Mouse (Mus musculus): ENCODE results near the gene Zfp580. TPM values are rescaled to one million over a fixed set of nuclear protein-coding genes. Genes with fewer than 3 reads are reported as not detected.
A peak's percentile ranks its signal among the peaks of the same experiment; 100 is the strongest.

Gene Zfp580
- total RNA-seq, 2 experiments from 2014 or later = 3.0 to 4.1 TPM

DNA sequence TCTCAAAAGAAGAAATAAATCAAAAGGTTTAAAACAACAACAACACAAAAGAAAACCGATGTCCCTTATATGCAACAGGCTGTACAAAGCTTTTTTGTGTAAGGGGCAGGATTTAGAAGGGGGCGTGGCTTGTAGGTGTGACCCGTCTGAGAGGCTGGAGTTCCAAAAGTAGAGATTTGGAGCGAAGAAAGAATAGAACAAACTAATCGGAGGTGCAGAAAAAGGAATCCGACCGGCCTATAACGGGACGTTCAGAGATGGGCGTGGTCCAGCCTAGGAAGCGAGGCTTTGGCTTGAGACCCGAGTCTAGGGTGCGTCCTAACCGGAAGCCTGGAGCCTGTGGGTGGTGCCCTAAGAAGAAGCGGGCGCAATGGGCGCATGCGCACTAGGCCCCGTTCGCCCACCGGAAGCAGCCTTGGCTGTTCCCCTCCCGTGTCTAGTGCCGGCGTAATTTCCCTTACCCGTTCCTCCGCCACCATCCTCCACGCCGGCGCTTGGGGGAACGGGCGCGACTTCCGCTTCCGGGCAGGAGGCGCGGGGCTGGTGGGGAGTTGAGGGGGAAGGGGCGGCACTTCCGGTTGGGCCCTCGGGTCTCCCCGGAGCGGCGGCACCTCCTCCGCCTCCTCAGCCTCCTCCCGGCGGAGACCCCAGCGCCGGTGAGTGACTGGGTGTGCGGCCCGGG lies 31.2 kb upstream of the Zfp580 start, which contains the start of the genes Zfp865 and Ccdc106:
Zfp865 (plus strand) TSS at position 377 of the 682 bp plus-strand sequence.
Ccdc106 (plus strand) TSS at position 554 of the 682 bp plus-strand sequence.
- Histone ChIP-seq H3K4me3 (peak within 1 kb of the TSS; percentile 97), H3K27ac (peak within 1 kb of the TSS; percentile 98)
- TF ChIP-seq CTCF (IDR thresholded peaks at IDR 0.05) = no peak
- intact Hi-C loops (cut with DNase I) = no loop called here
- peak; percentile 100 for DNase-seq

DNA sequence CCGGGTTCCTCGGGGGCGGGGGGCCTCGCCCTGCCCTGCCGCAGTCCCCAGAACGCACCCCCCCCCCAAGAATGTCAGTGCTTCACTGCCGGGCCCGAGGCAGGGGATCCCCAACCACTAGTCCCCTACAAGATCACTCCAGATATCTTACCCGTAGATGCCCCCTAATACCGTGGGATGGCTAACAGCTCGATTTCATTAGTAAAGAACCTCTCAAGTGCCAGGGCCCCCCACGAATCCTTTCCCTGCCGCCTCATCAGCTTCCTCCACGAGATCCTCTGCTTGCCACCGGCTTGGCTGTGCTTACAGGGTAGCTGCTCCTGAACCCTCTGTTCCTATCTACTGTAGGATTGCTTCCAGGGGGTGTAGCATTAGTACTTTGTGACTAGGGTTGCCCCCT lies 30.7 kb upstream of the Zfp580 start:
- Histone ChIP-seq H3K4me3 (peak overlapping the region; percentile 97), H3K27ac (peak overlapping the region; percentile 98)
- no peak for DNase-seq
- TF ChIP-seq CTCF (IDR thresholded peaks at IDR 0.05) = no peak
- intact Hi-C loops (cut with DNase I) = no loop called here

DNA sequence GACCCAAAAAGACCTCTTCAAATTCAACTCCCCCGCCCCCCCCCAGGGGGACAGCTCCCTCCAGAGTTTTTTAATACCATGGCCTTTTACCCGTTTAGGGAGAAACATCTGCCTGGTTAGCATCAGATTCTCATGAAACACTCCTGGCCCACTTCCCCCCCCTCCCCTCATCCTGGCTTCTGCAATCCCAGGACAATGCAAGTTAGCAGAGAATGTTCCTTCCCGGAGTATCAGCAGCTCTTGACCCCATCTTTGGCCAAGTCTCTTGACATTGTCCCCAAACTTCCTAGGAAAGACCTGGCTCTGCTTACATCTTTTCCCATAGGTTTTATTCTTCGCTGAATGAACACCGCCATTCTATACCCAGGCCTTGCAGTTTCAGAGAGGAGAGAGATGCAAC lies 30.1 kb upstream of the Zfp580 start:
- H3K4me3 ChIP-seq = peak overlapping the region; percentile 97
- H3K27ac ChIP-seq = peak overlapping the region; percentile 98
- TF ChIP-seq CTCF (IDR thresholded peaks at IDR 0.05) = no peak
- DNase-seq = no peak
- intact Hi-C loops (cut with DNase I) = no loop called here

DNA sequence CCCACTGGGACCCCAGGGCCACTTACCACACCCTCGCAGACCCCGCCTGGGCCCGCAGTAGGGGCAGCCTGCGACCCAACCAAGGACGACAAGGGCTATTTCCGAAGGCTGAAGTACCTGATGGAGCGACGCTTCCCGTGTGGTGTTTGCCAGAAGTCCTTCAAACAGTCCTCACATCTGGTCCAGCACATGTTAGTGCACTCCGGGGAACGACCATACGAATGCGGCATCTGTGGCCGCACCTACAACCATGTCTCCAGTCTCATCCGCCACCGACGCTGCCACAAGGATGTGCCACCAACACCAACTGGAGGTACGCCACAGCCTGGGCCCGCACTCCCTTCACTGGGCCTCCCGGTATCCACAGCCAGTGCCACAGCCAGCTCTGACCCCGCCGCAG lies 21.8 kb upstream of the Zfp580 start:
- intact Hi-C loops (cut with DNase I) = no loop called here
- no peak overlapping the region for H3K4me3 ChIP-seq
- no peak for DNase-seq
- H3K27ac ChIP-seq = no peak overlapping the region
- TF ChIP-seq CTCF (IDR thresholded peaks at IDR 0.05) = no peak

DNA sequence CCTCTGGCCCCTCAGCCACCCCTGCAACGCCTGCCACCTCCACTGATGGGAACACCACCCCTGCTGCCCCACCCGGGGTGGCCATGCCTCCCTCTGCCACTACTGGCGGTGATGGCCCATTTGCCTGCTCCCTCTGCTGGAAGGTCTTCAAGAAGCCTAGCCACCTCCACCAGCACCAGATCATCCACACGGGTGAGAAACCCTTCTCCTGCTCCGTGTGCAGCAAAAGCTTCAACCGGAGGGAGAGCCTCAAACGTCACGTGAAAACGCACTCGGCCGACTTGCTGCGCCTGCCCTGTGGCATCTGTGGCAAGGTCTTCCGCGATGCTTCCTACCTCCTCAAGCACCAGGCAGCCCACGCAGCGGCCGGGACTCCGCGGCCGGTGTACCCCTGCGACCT lies 21.4 kb upstream of the Zfp580 start:
- DNase-seq = no peak
- no peak for TF ChIP-seq CTCF (IDR thresholded peaks at IDR 0.05)
- Histone ChIP-seq H3K4me3 (no peak overlapping the region), H3K27ac (no peak overlapping the region)
- intact Hi-C loops (cut with DNase I) = no loop called here

DNA sequence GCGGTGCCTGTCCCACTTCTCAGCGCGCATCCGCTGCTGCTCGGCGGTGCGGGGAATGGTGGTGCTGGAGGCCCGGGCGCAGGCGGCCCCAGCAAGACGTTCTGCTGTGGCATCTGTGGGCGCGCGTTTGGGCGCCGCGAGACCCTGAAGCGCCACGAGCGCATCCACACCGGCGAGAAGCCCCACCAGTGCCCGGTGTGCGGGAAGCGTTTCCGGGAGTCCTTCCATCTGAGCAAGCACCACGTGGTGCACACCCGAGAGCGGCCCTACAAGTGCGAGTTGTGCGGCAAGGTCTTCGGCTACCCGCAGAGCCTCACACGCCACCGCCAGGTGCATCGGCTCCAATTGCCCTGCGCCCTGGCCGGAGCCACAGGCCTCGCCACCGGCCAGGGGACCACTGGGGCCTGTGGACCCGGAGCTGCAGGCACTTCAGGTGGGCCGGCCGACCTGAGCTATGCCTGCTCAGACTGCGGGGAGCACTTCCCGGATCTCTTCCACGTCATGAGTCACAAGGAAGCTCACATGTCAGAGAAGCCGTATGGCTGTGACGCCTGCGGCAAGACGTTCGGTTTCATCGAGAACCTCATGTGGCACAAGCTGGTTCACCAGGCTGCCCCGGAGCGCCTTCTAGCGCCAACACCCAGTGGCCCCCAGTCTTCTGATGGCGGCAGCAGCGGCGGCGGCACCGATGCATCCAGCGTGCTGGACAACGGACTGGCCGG lies 20.6 kb upstream of the Zfp580 start:
- TF ChIP-seq CTCF (IDR thresholded peaks at IDR 0.05) = no peak
- no peak overlapping the region for H3K4me3 ChIP-seq
- intact Hi-C loops (cut with DNase I) = no loop called here
- H3K27ac ChIP-seq = no peak overlapping the region
- DNase-seq = no peak

DNA sequence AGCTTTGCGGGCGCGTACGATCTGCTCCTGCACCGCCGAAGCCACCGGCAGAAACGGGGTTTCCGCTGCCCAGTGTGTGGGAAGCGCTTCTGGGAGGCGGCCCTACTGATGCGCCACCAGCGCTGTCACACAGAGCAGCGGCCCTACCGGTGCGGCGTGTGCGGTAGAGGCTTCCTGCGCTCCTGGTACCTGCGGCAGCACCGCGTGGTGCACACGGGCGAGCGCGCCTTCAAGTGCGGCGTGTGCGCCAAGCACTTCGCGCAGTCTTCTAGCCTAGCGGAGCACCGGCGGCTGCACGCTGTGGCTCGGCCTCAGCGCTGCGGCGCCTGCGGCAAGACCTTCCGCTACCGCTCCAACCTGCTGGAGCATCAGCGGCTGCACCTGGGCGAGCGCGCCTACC lies 19.8 kb upstream of the Zfp580 start:
- no peak for DNase-seq
- H3K4me3 ChIP-seq = no peak overlapping the region
- TF ChIP-seq CTCF (IDR thresholded peaks at IDR 0.05) = no peak
- H3K27ac ChIP-seq = no peak overlapping the region
- intact Hi-C loops (cut with DNase I) = no loop called here

DNA sequence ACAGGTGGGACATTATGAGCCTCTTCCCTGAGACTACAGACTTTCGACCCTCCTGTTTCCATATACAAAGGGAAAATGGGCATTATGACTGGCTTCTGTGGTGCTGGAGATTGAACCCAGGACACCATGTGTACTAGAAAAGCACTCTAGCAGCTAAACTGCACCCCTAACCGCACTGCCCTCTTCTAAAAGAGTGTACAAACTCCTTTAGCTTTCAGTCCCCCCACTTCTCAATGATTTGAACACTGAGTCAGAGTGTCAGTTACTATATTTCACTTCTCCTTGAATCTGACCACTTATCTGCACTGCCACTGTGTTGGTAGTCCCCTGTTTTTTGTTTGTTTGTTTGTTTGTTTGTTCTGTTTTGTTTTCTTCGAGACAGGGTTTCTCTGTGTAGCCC lies 17.5 kb upstream of the Zfp580 start, which contains the start of gene 4632433K11Rik:
4632433K11Rik (plus strand) TSS at position 301 of the 400 bp plus-strand sequence.
- Histone ChIP-seq H3K4me3 (no peak within 1 kb of the TSS), H3K27ac (no peak within 1 kb of the TSS)
- TF ChIP-seq CTCF (IDR thresholded peaks at IDR 0.05) = no peak
- DNase-seq = no peak
- intact Hi-C loops (cut with DNase I) = no loop called here

DNA sequence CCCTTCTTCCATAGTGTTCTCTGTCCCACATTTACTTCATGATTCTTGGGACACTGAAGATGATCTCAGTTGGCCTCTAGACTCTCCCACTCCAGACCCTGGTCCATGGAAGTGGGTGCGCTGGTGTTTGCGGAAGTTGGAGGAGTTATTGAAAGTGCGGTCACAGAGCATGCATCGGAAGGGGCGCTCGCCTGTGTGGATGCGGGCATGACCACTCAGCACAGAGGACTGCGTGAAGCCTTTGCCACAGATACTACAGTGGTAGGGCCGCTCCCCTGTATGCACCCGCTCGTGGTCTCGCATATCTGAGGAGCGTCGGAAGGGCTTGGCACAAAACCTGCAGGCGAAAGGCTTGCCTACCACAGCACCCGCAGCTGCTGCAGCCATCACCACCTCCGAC lies 15.7 kb upstream of the Zfp580 start:
- intact Hi-C loops (cut with DNase I) = loop anchor here (2.0 kb wide), 1 partner anchor 13 kb away; no protein-coding TSS in a partner anchor
- TF ChIP-seq CTCF (IDR thresholded peaks at IDR 0.05) = no peak
- Histone ChIP-seq H3K4me3 (no peak overlapping the region), H3K27ac (no peak overlapping the region)
- no peak for DNase-seq

DNA sequence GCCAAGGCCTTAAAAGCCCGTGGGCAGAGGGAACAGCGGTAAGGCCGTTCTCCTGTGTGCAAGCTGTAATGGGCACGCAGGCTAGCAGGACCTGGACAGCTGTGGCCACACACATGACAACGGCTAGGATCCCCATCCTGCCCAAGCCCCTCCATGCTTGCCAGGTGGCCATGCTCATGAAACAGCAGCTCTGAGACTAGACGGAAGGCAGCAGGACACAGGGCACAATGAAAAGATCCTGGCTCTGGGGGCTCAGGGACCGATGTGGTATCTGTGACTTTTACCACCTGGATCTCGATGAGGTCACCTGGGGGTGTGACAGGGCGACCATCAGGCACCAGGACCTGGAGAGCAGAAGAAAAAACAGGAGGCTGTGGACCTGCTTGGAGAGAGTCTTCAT lies 15.2 kb upstream of the Zfp580 start:
- Histone ChIP-seq H3K4me3 (no peak overlapping the region), H3K27ac (no peak overlapping the region)
- DNase-seq = no peak
- TF ChIP-seq CTCF (IDR thresholded peaks at IDR 0.05) = no peak
- intact Hi-C loops (cut with DNase I) = loop anchor here (2.0 kb wide), 1 partner anchor 13 kb away; no protein-coding TSS in a partner anchor

DNA sequence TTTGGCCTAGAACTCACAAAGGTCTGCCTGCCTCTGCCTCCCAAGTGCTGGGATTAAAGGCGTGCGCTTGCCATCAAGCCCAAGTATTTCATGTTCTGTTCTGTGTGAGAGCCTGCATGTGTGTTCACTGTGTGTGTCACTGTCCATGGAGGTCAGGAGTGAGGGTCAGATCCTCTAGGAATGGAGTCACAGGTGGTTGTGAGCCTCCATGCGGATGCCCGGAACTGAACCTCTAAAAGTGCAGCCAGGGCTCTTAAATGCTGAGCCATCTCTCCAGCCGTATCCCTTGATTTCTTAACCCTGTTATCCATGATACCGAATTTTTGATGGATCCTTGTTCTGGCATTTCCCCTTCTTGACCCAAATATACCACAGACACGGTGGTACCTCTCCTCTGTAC lies 14.3 kb upstream of the Zfp580 start:
- no peak for TF ChIP-seq CTCF (IDR thresholded peaks at IDR 0.05)
- no peak overlapping the region for H3K4me3 ChIP-seq
- intact Hi-C loops (cut with DNase I) = loop anchor here (2.0 kb wide), 1 partner anchor 14 kb away; no protein-coding TSS in a partner anchor
- no peak overlapping the region for H3K27ac ChIP-seq
- no peak for DNase-seq

DNA sequence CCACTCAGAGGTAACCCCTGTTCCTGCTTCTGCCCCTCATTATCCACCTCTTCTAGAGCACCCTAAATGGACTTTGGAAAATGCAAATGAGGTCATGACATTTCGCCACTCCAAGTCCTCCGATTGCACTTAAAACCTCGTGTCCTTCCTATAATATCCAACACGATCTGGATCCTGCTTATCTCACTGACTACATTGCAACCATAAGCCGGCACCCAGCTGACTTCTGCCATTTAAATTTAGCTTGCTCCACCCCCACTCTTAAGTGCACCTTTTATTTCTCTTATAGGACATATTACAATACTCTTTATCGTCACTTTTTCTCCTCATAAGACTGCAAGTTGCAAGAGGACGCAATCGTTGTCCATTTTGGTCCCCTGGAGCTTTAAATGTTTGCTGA lies 13.9 kb upstream of the Zfp580 start:
- DNase-seq = no peak
- TF ChIP-seq CTCF (IDR thresholded peaks at IDR 0.05) = no peak
- Histone ChIP-seq H3K27ac (peak overlapping the region; percentile 99), H3K4me3 (peak overlapping the region; percentile 89)
- intact Hi-C loops (cut with DNase I) = loop anchor here (2.0 kb wide), 1 partner anchor 15 kb away; no protein-coding TSS in a partner anchor

DNA sequence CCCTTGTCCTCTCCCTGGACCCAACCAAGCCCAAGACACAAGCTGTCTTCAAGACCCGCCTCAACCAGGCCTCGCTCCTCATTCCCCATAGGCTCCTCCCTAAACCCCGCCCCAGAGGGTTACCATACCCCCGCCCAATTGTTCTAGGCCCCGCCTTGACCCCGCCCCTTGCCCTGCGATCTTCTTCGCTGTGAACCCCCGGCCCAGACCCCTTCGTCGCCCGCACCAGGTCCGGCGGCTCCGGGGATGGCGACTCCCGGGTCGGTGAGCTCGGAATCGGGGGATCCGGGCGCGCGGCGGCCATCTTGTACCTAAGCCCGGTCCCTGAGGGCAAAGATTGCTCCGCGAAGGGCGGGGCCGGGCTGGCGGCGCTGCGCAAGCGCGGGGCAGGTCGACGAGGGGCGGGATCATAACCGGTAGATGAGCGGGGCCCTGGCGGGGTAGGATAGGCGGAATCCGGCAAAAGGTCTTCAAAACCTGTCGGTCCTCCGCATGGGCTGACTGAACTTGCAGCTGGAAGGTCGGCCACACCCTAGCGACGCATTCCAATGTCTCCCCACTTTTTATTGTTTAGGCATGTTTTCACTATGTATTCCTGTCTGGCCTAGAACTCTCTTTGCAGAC lies 13.1 kb upstream of the Zfp580 start, which contains the start of gene Zfp784:
Zfp784 (minus strand) TSS at position 338 of the 624 bp plus-strand sequence.
- H3K4me3 ChIP-seq = peak within 1 kb of the TSS; percentile 89
- intact Hi-C loops (cut with DNase I) = no loop called here
- peak within 1 kb of the TSS; percentile 99 for H3K27ac ChIP-seq
- peak; percentile 96 for DNase-seq
- TF ChIP-seq CTCF (IDR thresholded peaks at IDR 0.05) = no peak

Measured in gastrocnemius, adult 2 months (tissue).